Mouse (Mus musculus) mesoderm, embryonic 11.5 days (tissue): ENCODE measurements around the gene Ybey.

ENCODE experiments used
- DNase-seq: peaks from one replicate; pipeline ENCODE4 v3.0.0-alpha.2; 2012; ENCODE audit warnings: low read depth, low spot score

Gene Ybey

GRCm38 (mm10) chr10:76442178-76443088, 26.5 kb downstream of the Ybey start, which contains the start of gene Pcnt:
Pcnt (minus strand) TSS chr10:76442786.
- peak; percentile 99 for DNase-seq

GRCm38 (mm10) chr10:76440281-76440680, 28.6 kb downstream of the Ybey start, which contains the start of gene AC141477.1:
AC141477.1 (minus strand) TSS chr10:76440444.
- DNase-seq: no peak

GRCm38 (mm10) chr10:76439107-76439890, 29.6 kb downstream of the Ybey start:
- no peak for DNase-seq

GRCm38 (mm10) chr10:76433925-76434324, 35.0 kb downstream of the Ybey start:
- no peak for DNase-seq

GRCm38 (mm10) chr10:76425674-76426073, 43.2 kb downstream of the Ybey start:
- DNase-seq: no peak

GRCm38 (mm10) chr10:76416811-76417210, 52.1 kb downstream of the Ybey start:
- DNase-seq: no peak
